Mouse (Mus musculus): ENCODE data around the gene Vmn1r26.
"Not testable (repeated sequence)": the region's sequence is repeated elsewhere in the genome, so short reads cannot be mapped to it uniquely, and the experiment has no call there.

Gene Vmn1r26

GRCm38 (mm10) chr6:58015059-58015458, at the start of gene Vmn1r26:
Gene Vmn1r26, minus strand, starts transcription at chr6:58015159.
- DNase-seq (ENCODE audit: low read depth), result no peak

- no peak for DNase-seq (ENCODE audit: low read depth)
Observed at GRCm38 (mm10) chr6:58044025-58044424, 29.1 kb upstream of the Vmn1r26 start.

GRCm38 (mm10) chr6:58017478-58017877, 2.5 kb upstream of the Vmn1r26 start:
- DNase-seq (ENCODE audit: low read depth), result not testable (repeated sequence)

- no peak for DNase-seq (ENCODE audit: low read depth)
Observed at GRCm38 (mm10) chr6:57980710-57981109, 34.2 kb downstream of the Vmn1r26 start, which contains the start of gene Vmn1r25. Gene Vmn1r25, minus strand, starts transcription at chr6:57980810.

GRCm38 (mm10) chr6:57961403-57961802, 53.6 kb downstream of the Vmn1r26 start, which contains the start of gene Vmn1r24:
Gene Vmn1r24, minus strand, starts transcription at chr6:57961503.
- not testable (repeated sequence) for DNase-seq (ENCODE audit: low read depth)

Data from 416B (cell line).